Mouse (Mus musculus) right cerebral cortex, adult 2 months (tissue): ENCODE measurements at regions not wholly inside any gene's neighbourhood (a gene's known extent, or its start where the extent isn't known, plus 50 kb on each side); places are given as distances from the start of the nearest gene placed in this dataset.
"Not testable (repeated sequence)": the region's sequence is repeated elsewhere in the genome, so short reads cannot be mapped to it uniquely, and the experiment has no call there.

Source experiments
- DNase-seq, 2 experiments: peaks; one replicate each; pipeline ENCODE4 v3.0.0; 2021 to 2022; ENCODE audit warnings: low spot score in 2 of 2

GRCm38 (mm10) chr2:75781781-75782211, 50.2 kb upstream of the Agps start:
- DNase-seq = no peak

- peak in 1 of 2 experiments; percentile 24 for DNase-seq
Measured at GRCm38 (mm10) chr2:75781078-75781477, 50.9 kb upstream of the Agps start.

GRCm38 (mm10) chr2:75778628-75779027, 53.3 kb upstream of the Agps start:
- not testable (repeated sequence) for DNase-seq

- no peak for DNase-seq
Measured at GRCm38 (mm10) chr2:75777040-75777451, 54.9 kb upstream of the Agps start.

GRCm38 (mm10) chr2:75776533-75776932, 55.4 kb upstream of the Agps start:
- DNase-seq = no peak

- no peak for DNase-seq
Measured at GRCm38 (mm10) chr2:75775217-75775616, 56.8 kb upstream of the Agps start.

GRCm38 (mm10) chr2:75773431-75773830, 58.5 kb upstream of the Agps start:
- no peak for DNase-seq

GRCm38 (mm10) chr2:75772251-75772956, 59.6 kb upstream of the Agps start:
- no peak for DNase-seq

GRCm38 (mm10) chr2:75770633-75771032, 61.3 kb upstream of the Agps start:
- no peak for DNase-seq

GRCm38 (mm10) chr2:75768559-75769304, 63.2 kb upstream of the Agps start:
- DNase-seq = no peak

- no peak for DNase-seq
Measured at GRCm38 (mm10) chr2:75767871-75768558, 63.6 kb upstream of the Nfe2l2 start.

- no peak for DNase-seq
Measured at GRCm38 (mm10) chr2:75765403-75765802, 61.0 kb upstream of the Nfe2l2 start.

GRCm38 (mm10) chr2:75763252-75763651, 58.8 kb upstream of the Nfe2l2 start:
- no peak for DNase-seq

- DNase-seq = no peak
Measured at GRCm38 (mm10) chr2:75762030-75762429, 57.6 kb upstream of the Nfe2l2 start.

GRCm38 (mm10) chr2:75761626-75762025, 57.2 kb upstream of the Nfe2l2 start:
- no peak for DNase-seq

GRCm38 (mm10) chr2:75759196-75759885, 54.9 kb upstream of the Nfe2l2 start:
- no peak for DNase-seq

- no peak for DNase-seq
Measured at GRCm38 (mm10) chr2:75758277-75758676, 53.8 kb upstream of the Nfe2l2 start.

GRCm38 (mm10) chr2:75756704-75757638, 52.5 kb upstream of the Nfe2l2 start:
- peak; percentile 29 to 43 for DNase-seq

- no peak for DNase-seq
Measured at GRCm38 (mm10) chr2:75754606-75755005, 50.2 kb upstream of the Nfe2l2 start.
